Mouse (Mus musculus): ENCODE data around the gene Prmt7. TPM values are rescaled to one million over a fixed set of nuclear protein-coding genes. Genes with fewer than 3 reads are reported as not detected.
A peak's percentile ranks its signal among the peaks of the same experiment; 100 is the strongest.
"Not testable (repeated sequence)": the region's sequence is repeated elsewhere in the genome, so short reads cannot be mapped to it uniquely, and the experiment has no call there.

Gene Prmt7
- total RNA-seq, 2 experiments from 2014 or later = 27.5 to 29.8 TPM

GRCm38 (mm10) chr8:106186394-106186793 is 24.3 kb upstream of the Prmt7 start:
- Histone ChIP-seq H3K4me3 (no peak overlapping the region; the same call in 1 of the 2 replicates), H3K27ac (peak overlapping the region; percentile 77)
- intact Hi-C loops (cut with DNase I) = no loop called here
- DNase-seq = no peak
- no peak for TF ChIP-seq CTCF (IDR thresholded peaks at IDR 0.05)

- no peak for DNase-seq
- intact Hi-C loops (cut with DNase I) = no loop called here
- Histone ChIP-seq H3K27ac (no peak overlapping the region; the same call in 1 of the 2 replicates), H3K4me3 (no peak overlapping the region)
- no peak for TF ChIP-seq CTCF (IDR thresholded peaks at IDR 0.05)
Observed at GRCm38 (mm10) chr8:106189162-106189561, 21.6 kb upstream of the Prmt7 start.

GRCm38 (mm10) chr8:106191639-106192038 is 19.1 kb upstream of the Prmt7 start:
- intact Hi-C loops (cut with DNase I) = no loop called here
- no peak for DNase-seq
- H3K27ac ChIP-seq = no peak overlapping the region
- no peak for TF ChIP-seq CTCF (IDR thresholded peaks at IDR 0.05)
- no peak overlapping the region for H3K4me3 ChIP-seq

- Histone ChIP-seq H3K27ac (no peak overlapping the region), H3K4me3 (no peak overlapping the region)
- no peak for DNase-seq
- no peak for TF ChIP-seq CTCF (IDR thresholded peaks at IDR 0.05)
- intact Hi-C loops (cut with DNase I) = no loop called here
Observed at GRCm38 (mm10) chr8:106193162-106193561, 17.6 kb upstream of the Prmt7 start.

- intact Hi-C loops (cut with DNase I) = no loop called here
Observed at GRCm38 (mm10) chr8:106194062-106194461, 16.7 kb upstream of the Prmt7 start.

GRCm38 (mm10) chr8:106198741-106199140 is 12.0 kb upstream of the Prmt7 start:
- intact Hi-C loops (cut with DNase I) = loop anchor here (1.0 to 5.0 kb wide), 2 partner anchors 41 to 58 kb away; no protein-coding TSS in a partner anchor
- peak; percentile 41 for DNase-seq

More at GRCm38 (mm10) chr8:106194062-106194461, 16.7 kb upstream of the Prmt7 start:
- no peak for TF ChIP-seq CTCF (IDR thresholded peaks at IDR 0.05)
- no peak for DNase-seq
- H3K4me3 ChIP-seq = no peak overlapping the region
- H3K27ac ChIP-seq = no peak overlapping the region

GRCm38 (mm10) chr8:106199596-106199995 is 11.1 kb upstream of the Prmt7 start:
- not testable (repeated sequence) for H3K27ac ChIP-seq, DNase-seq, H3K4me3 ChIP-seq
- intact Hi-C loops (cut with DNase I) = loop anchor here (5.0 kb wide), 1 partner anchor 42 kb away; no protein-coding TSS in a partner anchor

More at GRCm38 (mm10) chr8:106198741-106199140, 12.0 kb upstream of the Prmt7 start:
- peak; percentile 79 for TF ChIP-seq CTCF (IDR thresholded peaks at IDR 0.05)
- no peak overlapping the region for H3K4me3 ChIP-seq
- no peak overlapping the region for H3K27ac ChIP-seq

GRCm38 (mm10) chr8:106210035-106210731 is 553 bp upstream of the Prmt7 start:
- DNase-seq = no peak
- intact Hi-C loops (cut with DNase I) = no loop called here
- TF ChIP-seq CTCF (IDR thresholded peaks at IDR 0.05) = no peak
- H3K4me3 ChIP-seq = peak overlapping the region; percentile 80
- peak overlapping the region; percentile 98 for H3K27ac ChIP-seq

- Histone ChIP-seq H3K27ac (peak overlapping the region; percentile 98), H3K4me3 (peak overlapping the region; percentile 80)
- TF ChIP-seq CTCF (IDR thresholded peaks at IDR 0.05) = no peak
- no peak for DNase-seq
- intact Hi-C loops (cut with DNase I) = no loop called here
Observed at GRCm38 (mm10) chr8:106211421-106211820, 685 bp downstream of the Prmt7 start.

- Histone ChIP-seq H3K4me3 (no peak overlapping the region), H3K27ac (no peak overlapping the region)
- intact Hi-C loops (cut with DNase I) = no loop called here
- no peak for TF ChIP-seq CTCF (IDR thresholded peaks at IDR 0.05)
- no peak for DNase-seq
Observed at GRCm38 (mm10) chr8:106213959-106214358, 3.2 kb downstream of the Prmt7 start.

- no peak for DNase-seq
- peak; percentile 5; the same call in 1 of the 2 replicates for TF ChIP-seq CTCF (IDR thresholded peaks at IDR 0.05)
- intact Hi-C loops (cut with DNase I) = loop anchor here (10.0 kb wide), 1 partner anchor 185 kb away; no protein-coding TSS in a partner anchor
- Histone ChIP-seq H3K4me3 (no peak overlapping the region), H3K27ac (no peak overlapping the region)
Observed at GRCm38 (mm10) chr8:106219620-106220019, 8.9 kb downstream of the Prmt7 start.

- TF ChIP-seq CTCF (IDR thresholded peaks at IDR 0.05) = peak; percentile 90
- intact Hi-C loops (cut with DNase I) = loop anchor here (1.0 to 10.0 kb wide), 2 partner anchors 86 to 178 kb away; no protein-coding TSS in a partner anchor
- DNase-seq = peak; percentile 58
Observed at GRCm38 (mm10) chr8:106226589-106226988, 15.9 kb downstream of the Prmt7 start.

GRCm38 (mm10) chr8:106231536-106231935 is 20.8 kb downstream of the Prmt7 start:
- no peak for TF ChIP-seq CTCF (IDR thresholded peaks at IDR 0.05)
- Histone ChIP-seq H3K27ac (no peak overlapping the region), H3K4me3 (no peak overlapping the region)
- no peak for DNase-seq
- intact Hi-C loops (cut with DNase I) = no loop called here

More at GRCm38 (mm10) chr8:106226589-106226988, 15.9 kb downstream of the Prmt7 start:
- Histone ChIP-seq H3K27ac (no peak overlapping the region), H3K4me3 (no peak overlapping the region)

Data from gastrocnemius, adult 2 months (tissue).